Mouse (Mus musculus) limb, embryonic 14.5 days (tissue): Measurements from ENCODE around the gene Pclo. TPM values are rescaled to one million over a fixed set of nuclear protein-coding genes. Genes with fewer than 3 reads are reported as not detected.

Experiments
- ATAC-seq: fragments of 200-750 bp; cut with Nextera tagmentation; 2 replicates; pipeline ENCODE4 v1.8.0; 2017; ENCODE audit warnings: low read depth, moderate number of reproducible peaks, moderate TSS enrichment; ENCODE audit not compliant: low FRiP score
- DNase-seq: peaks from one replicate; pipeline ENCODE4 v3.0.0-alpha.2; 2015; ENCODE audit warnings: low spot score
- H3K27ac ChIP-seq: fragments of 300-500 bp; sonication (generic); replicated peaks from 2 replicates; pipeline ENCODE4 v1.5.1; 2014; ENCODE audit warnings: low read depth, mild to moderate bottlenecking, low read length, moderate library complexity, mixed read lengths
- H3K27me3 ChIP-seq: fragments of 300-500 bp; sonication (generic); 2 replicates; pipeline ENCODE4 v1.6.1; 2014; ENCODE audit warnings: low read length, mixed read lengths; ENCODE audit not compliant: control insufficient read depth, insufficient read depth
- H3K36me3 ChIP-seq: fragments of 300-500 bp; sonication (generic); 2 replicates; pipeline ENCODE4 v1.6.1; 2014; ENCODE audit warnings: mild to moderate bottlenecking, low read length, moderate library complexity, mixed read lengths; ENCODE audit not compliant: control insufficient read depth, insufficient read depth
- H3K4me1 ChIP-seq: fragments of 300-500 bp; sonication (generic); 2 replicates; pipeline ENCODE4 v1.6.1; 2014; ENCODE audit warnings: antibody characterized with exemption, low read length, mixed read lengths; ENCODE audit not compliant: control insufficient read depth, insufficient read depth
- H3K4me2 ChIP-seq: fragments of 300-500 bp; sonication (generic); replicated peaks from 2 replicates; pipeline ENCODE4 v1.6.1; 2014; ENCODE audit warnings: low read depth, mild to moderate bottlenecking, low read length, moderate library complexity; ENCODE audit not compliant: severe bottlenecking
- H3K4me3 ChIP-seq: fragments of 300-500 bp; sonication (generic); replicated peaks from 2 replicates; pipeline ENCODE4 v1.5.1; 2014; ENCODE audit warnings: low read length
- H3K9ac ChIP-seq: fragments of 300-500 bp; sonication (generic); 2 replicates; pipeline ENCODE4 v1.6.1; 2014; ENCODE audit warnings: mild to moderate bottlenecking, low read depth, low read length, moderate library complexity; ENCODE audit not compliant: severe bottlenecking
- H3K9me3 ChIP-seq: fragments of 300-500 bp; sonication (generic); 2 replicates; pipeline ENCODE4 v1.6.1; 2016; ENCODE audit warnings: low read length; ENCODE audit not compliant: control insufficient read depth
- POLR2A ChIP-seq: fragments of 200-500 bp; IDR thresholded peaks from 2 replicates; pipeline ENCODE4 v1.8.0; 2012; ENCODE audit warnings: inconsistent platforms, mild to moderate bottlenecking, moderate library complexity, borderline replicate concordance; ENCODE audit not compliant: insufficient read depth, insufficient read length; ENCODE audit errors: extremely low read depth
- WGBS: fragments of 180-500 bp; shearing (Covaris S2); extraction: QIAGEN DNeasy Blood & Tissue Kit; methylation state at CpG from one replicate; pipeline ENCODE4 v1.1.7; 2014; 5-methylcytosine and 5-hydroxymethylcytosine counted together
- polyA plus RNA-seq, 2 experiments: library from polyadenylated mRNA; depleted of rRNA in 1 of 2; stranded (reverse) in 1 of 2; unstranded in 1 of 2; fragments of >200 nt; fragmentation: Nextera tagmentation in 1 of 2; extraction: Ambion mirVana in 1 of 2; gene quantifications; 2 replicates each; pipeline versions ENCODE4 v1.2.1 to v1.2.3; 2012 to 2014

Pclo gene
- polyA plus RNA-seq, 2 experiments = 0.40 to 0.59 TPM

DNA sequence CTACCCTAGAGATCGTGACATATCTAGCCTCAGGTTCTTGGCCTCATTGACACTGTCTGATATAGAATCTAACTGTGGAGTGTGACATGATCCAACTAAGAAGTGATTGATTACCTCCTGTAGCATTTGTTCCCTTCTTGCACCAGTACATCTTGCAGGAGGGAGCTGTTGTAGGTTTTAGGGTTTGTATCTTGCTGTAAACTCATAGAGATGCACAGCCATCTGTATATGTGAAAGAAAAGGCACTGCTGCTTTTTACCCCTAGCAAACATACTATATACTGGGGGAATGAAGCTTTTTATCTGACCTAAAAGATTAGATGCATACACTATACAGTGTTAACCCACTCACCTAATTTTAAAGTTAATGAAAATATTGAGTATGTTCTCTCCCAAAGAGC, 147.9 kb downstream of the Pclo start:
- H3K9me3 ChIP-seq = no peaks in the 10 kb centered on the region
- ATAC-seq = no peak
- no peaks in the 10 kb centered on the region for H3K4me1 ChIP-seq
- no peak overlapping the region for H3K27ac ChIP-seq
- H3K4me3 ChIP-seq = no peak overlapping the region
- DNase-seq = no peak
- H3K9ac ChIP-seq = no peak overlapping the region
- TF ChIP-seq POLR2A = no peak
- no peak overlapping the region for H3K4me2 ChIP-seq
- H3K27me3 ChIP-seq = no peaks in the 10 kb centered on the region
- no peaks in the 10 kb centered on the region for H3K36me3 ChIP-seq
- 84% methylated on average over 1 of the region's 1 CpGs for WGBS

DNA sequence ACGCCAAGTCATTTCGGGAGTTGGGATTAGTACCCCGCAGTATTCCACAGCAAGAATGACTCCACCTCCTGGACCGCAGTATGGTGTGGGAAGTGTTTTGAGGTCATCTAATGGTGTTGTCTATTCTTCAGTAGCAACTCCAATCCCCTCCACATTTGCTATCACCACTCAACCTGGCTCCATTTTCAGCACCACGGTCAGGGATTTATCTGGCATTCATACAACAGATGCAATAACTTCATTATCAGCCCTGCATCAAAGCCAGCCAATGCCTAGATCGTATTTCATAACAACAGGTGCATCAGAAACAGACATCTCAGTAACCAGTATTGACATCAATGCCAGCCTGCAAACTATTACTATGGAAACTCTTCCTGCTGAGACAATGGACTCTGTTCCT, 165.7 kb downstream of the Pclo start:
- H3K27me3 ChIP-seq = no peaks in the 10 kb centered on the region
- no peak overlapping the region for H3K9ac ChIP-seq
- 94% methylated on average over 6 of the region's 6 CpGs for WGBS
- TF ChIP-seq POLR2A = no peak
- no peaks in the 10 kb centered on the region for H3K9me3 ChIP-seq
- H3K36me3 ChIP-seq = no peaks in the 10 kb centered on the region
- ATAC-seq = no peak
- no peaks in the 10 kb centered on the region for H3K4me1 ChIP-seq
- H3K4me2 ChIP-seq = no peak overlapping the region
- peak; percentile 36 for DNase-seq
- no peak overlapping the region for H3K4me3 ChIP-seq
- H3K27ac ChIP-seq = no peak overlapping the region

DNA sequence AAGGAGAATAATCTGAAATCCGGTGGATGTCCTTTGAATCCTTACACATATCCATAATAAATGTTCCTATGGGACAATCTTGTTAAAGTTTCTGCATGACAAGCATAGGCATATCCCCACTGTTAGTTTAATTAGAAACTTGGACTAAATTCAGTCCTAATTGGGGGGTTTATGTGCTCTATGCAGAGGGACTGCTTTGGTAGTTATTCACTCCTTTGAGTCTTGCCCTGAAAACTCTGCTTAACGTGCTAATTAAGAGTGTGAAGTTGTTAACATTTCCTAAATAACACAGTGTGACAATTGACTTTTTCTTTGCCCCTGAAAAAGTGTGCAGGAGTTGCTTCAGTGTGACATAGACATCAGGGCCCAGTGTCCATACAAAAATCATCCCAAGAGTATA, 177.3 kb downstream of the Pclo start:
- no peak overlapping the region for H3K4me3 ChIP-seq
- TF ChIP-seq POLR2A = no peak
- WGBS = 52% methylated on average over 2 of the region's 2 CpGs

DNA sequence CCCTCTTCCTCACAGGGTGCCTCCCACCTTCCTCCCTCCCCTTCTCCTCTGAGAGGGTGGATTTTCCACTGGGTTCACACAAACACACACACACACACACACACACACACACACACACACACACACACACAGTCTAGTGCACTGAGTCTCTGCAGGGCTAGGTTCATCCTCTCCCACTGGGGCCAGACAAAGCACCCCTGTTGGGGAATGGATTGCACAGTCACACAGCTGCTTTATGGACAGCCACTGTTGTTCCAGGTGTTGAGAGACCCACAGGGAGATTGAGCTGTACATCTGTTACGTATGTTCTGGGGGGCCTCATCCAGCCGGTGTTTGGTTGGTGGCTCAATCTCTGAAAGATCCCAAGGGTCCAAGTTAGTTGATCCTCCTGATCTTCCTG, 182.0 kb downstream of the Pclo start:
- Histone ChIP-seq H3K27ac (no peak overlapping the region), H3K36me3 (no peaks in the 10 kb centered on the region), H3K27me3 (no peaks in the 10 kb centered on the region), H3K4me3 (no peak overlapping the region), H3K4me1 (no peaks in the 10 kb centered on the region), H3K9ac (no peak overlapping the region), H3K4me2 (no peak overlapping the region), H3K9me3 (no peaks in the 10 kb centered on the region)
- ATAC-seq (no peak), DNase-seq (no peak)
- WGBS = 87% methylated on average over 2 of the region's 2 CpGs
- no peak for TF ChIP-seq POLR2A

More for the DNA sequence above, 177.3 kb downstream of the Pclo start:
- Histone ChIP-seq H3K4me1 (no peaks in the 10 kb centered on the region), H3K9me3 (no peaks in the 10 kb centered on the region), H3K9ac (no peak overlapping the region), H3K27me3 (no peaks in the 10 kb centered on the region), H3K27ac (no peak overlapping the region), H3K4me2 (no peak overlapping the region), H3K36me3 (no peaks in the 10 kb centered on the region)
- DNase-seq = no peak
- ATAC-seq = no peak

DNA sequence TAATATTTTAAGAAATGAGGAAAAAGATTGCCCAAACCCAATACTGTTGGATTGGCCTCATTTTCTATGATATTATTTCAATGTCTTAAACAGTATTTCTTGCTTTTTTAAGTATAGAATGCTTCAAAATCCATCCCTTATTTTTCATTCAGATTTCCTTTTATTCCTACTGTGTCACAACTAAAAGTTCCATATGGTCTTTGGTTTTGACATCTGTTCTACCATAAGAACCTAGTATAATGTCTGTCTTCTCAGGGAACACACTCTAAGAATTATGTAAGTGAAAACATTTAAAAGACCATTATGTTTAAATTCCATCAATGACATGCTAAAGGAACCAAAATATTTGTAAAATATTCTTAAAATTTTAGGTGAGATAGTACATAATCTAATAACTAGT, 186.2 kb downstream of the Pclo start:
- ATAC-seq (no peak), DNase-seq (no peak)
- Histone ChIP-seq H3K9ac (no peak overlapping the region), H3K27me3 (no peaks in the 10 kb centered on the region), H3K4me2 (no peak overlapping the region), H3K4me3 (no peak overlapping the region), H3K27ac (no peak overlapping the region), H3K9me3 (no peaks in the 10 kb centered on the region), H3K4me1 (no peaks in the 10 kb centered on the region), H3K36me3 (no peaks in the 10 kb centered on the region)
- TF ChIP-seq POLR2A = no peak

DNA sequence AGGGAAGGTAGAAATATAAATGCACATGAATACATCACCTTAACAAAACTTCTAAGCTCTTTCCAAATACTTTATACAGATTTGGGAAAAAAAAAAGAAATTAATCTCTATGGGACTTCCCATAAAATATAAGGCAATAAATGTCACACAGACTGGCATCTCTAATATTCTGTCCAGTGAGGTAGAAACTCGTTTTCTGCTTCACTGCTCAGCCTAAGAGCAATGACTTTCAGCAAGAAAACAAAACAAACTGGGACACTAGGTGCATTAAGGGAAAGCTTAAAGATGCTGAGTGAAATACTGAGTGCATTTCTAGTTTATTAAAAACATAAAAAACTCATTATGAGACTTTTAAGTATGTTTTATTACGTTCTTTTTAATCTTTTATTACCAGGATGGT, 190.7 kb downstream of the Pclo start:
- Histone ChIP-seq H3K4me2 (no peak overlapping the region), H3K27ac (no peak overlapping the region), H3K27me3 (no peaks in the 10 kb centered on the region), H3K4me1 (no peaks in the 10 kb centered on the region), H3K36me3 (no peaks in the 10 kb centered on the region), H3K9ac (no peak overlapping the region), H3K4me3 (no peak overlapping the region), H3K9me3 (no peaks in the 10 kb centered on the region)
- DNase-seq = no peak
- no peak for ATAC-seq
- 51% methylated on average over 2 of the region's 2 CpGs for WGBS
- no peak for TF ChIP-seq POLR2A
